Mouse (Mus musculus): Measurements from ENCODE around the gene Fgfr2.

Gene Fgfr2

GRCm38 (mm10) chr7:132070877-132071625, 1052.1 kb downstream of the Fgfr2 start:
- no peak for DNase-seq (ENCODE audit: low spot score)

- DNase-seq (ENCODE audit: low spot score), result no peak
Observed at GRCm38 (mm10) chr7:132067951-132068350, 1055.2 kb downstream of the Fgfr2 start.

- DNase-seq (ENCODE audit: low spot score), result no peak
Observed at GRCm38 (mm10) chr7:132067511-132067910, 1055.6 kb downstream of the Fgfr2 start.

- DNase-seq (ENCODE audit: low spot score), result no peak
Observed at GRCm38 (mm10) chr7:132060116-132060515, 1063.0 kb downstream of the Fgfr2 start.

GRCm38 (mm10) chr7:132056565-132056964, 1066.6 kb downstream of the Fgfr2 start:
- DNase-seq (ENCODE audit: low spot score), result no peak

GRCm38 (mm10) chr7:132046662-132047061, 1076.5 kb downstream of the Fgfr2 start:
- no peak for DNase-seq (ENCODE audit: low spot score)

GRCm38 (mm10) chr7:132031940-132032531, 1091.1 kb downstream of the Fgfr2 start:
- DNase-seq (ENCODE audit: low spot score), result no peak

GRCm38 (mm10) chr7:132026671-132027070, 1096.5 kb downstream of the Fgfr2 start:
- DNase-seq (ENCODE audit: low spot score), result no peak

GRCm38 (mm10) chr7:132025591-132025990, 1097.6 kb downstream of the Fgfr2 start:
- no peak for DNase-seq (ENCODE audit: low spot score)

GRCm38 (mm10) chr7:132015933-132016332, 1107.2 kb downstream of the Fgfr2 start:
- DNase-seq (ENCODE audit: low spot score), result no peak

GRCm38 (mm10) chr7:132015193-132015592, 1108.0 kb downstream of the Fgfr2 start:
- DNase-seq (ENCODE audit: low spot score), result no peak

GRCm38 (mm10) chr7:132013970-132014369, 1109.2 kb downstream of the Fgfr2 start:
- no peak for DNase-seq (ENCODE audit: low spot score)

GRCm38 (mm10) chr7:132012969-132013679, 1110.0 kb downstream of the Fgfr2 start:
- DNase-seq (ENCODE audit: low spot score), result no peak

GRCm38 (mm10) chr7:132009002-132009401, 1114.1 kb downstream of the Fgfr2 start:
- DNase-seq (ENCODE audit: low spot score), result no peak

GRCm38 (mm10) chr7:132005996-132006696, 1117.0 kb downstream of the Fgfr2 start:
- no peak for DNase-seq (ENCODE audit: low spot score)

GRCm38 (mm10) chr7:131992873-131993272, 1130.3 kb downstream of the Fgfr2 start:
- DNase-seq (ENCODE audit: low spot score), result no peak

- DNase-seq (ENCODE audit: low spot score), result no peak
Observed at GRCm38 (mm10) chr7:131992226-131992625, 1130.9 kb downstream of the Fgfr2 start.

- no peak for DNase-seq (ENCODE audit: low spot score)
Observed at GRCm38 (mm10) chr7:131989056-131989455, 1134.1 kb downstream of the Fgfr2 start.

- no peak for DNase-seq (ENCODE audit: low spot score)
Observed at GRCm38 (mm10) chr7:131978609-131979008, 1144.5 kb downstream of the Fgfr2 start.

GRCm38 (mm10) chr7:131975867-131976266, 1147.3 kb downstream of the Fgfr2 start:
- DNase-seq (ENCODE audit: low spot score), result no peak

GRCm38 (mm10) chr7:131970255-131970654, 1152.9 kb downstream of the Fgfr2 start:
- no peak for DNase-seq (ENCODE audit: low spot score)

- DNase-seq (ENCODE audit: low spot score), result no peak
Observed at GRCm38 (mm10) chr7:131966916-131967494, 1156.1 kb downstream of the Fgfr2 start.
